17 mouse cellular contexts compared by ENCODE assay signal in the genomic region with DNA sequence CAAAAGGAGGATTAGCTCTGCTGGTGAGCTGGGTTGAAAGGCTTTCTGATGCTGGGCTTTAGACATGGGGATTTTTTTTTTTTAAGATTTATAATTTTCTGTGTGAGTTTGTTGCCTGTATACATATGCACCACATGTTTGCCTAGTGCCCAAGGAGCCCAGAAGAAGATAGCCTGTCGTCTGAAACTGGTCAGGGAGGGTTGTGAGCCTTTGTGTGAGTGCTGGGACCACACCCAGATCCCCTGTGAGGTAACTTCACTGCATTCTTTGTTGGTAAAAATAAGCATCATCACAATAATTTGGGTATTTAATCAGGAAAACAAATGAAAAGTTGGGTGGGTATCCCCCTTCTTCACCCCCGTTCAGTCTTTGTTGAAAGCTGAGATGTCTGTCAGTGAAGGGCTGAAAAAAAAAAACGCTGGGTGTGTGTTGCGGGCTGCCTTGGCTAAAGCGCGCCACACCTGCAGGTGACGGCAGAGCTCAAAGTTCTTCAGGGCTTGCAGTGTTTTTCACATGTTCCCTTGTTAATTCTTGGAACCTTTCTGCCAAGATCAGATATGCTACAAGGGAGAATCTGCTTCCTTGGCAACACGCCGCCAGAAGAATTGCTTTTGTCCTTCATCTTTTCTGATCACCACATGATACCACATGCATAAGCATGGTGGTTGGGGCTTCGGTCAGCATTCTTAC.
DNase-seq lines count a peak whose midpoint lies in the region; ATAC-seq lines count a peak whose summit lies in the region.
"Had no signal": no experiment of that assay in that cellular context is flagged by ENCODE, and none has a peak within 500 bp of the region (broad histone marks: within the 10 kb centered on the region; RNA-seq: fewer than 3 reads in every experiment).

No protein-coding gene starts in this region.

- H3K4me3 ChIP-seq in neural tube, embryonic 15.5 days (replicated peaks) = no peak overlapping the region
- no peak overlapping the region for H3K4me3 ChIP-seq in midbrain, embryonic 15.5 days
- H3K4me3 ChIP-seq: embryonic facial prominence, embryonic 13.5 days; forebrain, embryonic 12.5 days; heart, embryonic 15.5 days; liver, embryonic 15.5 days; neural tube, embryonic 12.5 days had no signal

- ATAC-seq in neural tube, embryonic 15.5 days (ENCODE audit: low FRiP score) = no peak
- ATAC-seq in midbrain, embryonic 15.5 days (replicated peaks) = no peak
- no peak for ATAC-seq in megakaryocyte, adult 5-6 weeks (ENCODE audit: poor library complexity, severe bottlenecking)

- DNase-seq in heart, adult 11 months = peak; percentile 46
- DNase-seq in heart, adult 8-10 months (ENCODE audit: low spot score) = no peak
- DNase-seq in neural tube, embryonic 10.5 days (ENCODE audit: extremely low spot score, low spot score) = no peak
- no peak for DNase-seq in frontal cortex, postnatal 36 days (ENCODE audit: low spot score in 2 of 2)
- no peak for DNase-seq in layer of hippocampus, adult 18-20 months (ENCODE audit: low spot score in 2 of 2)
- DNase-seq: adrenal gland, adult 2 months; gastrocnemius, postnatal 36 days; kidney, adult 8-10 months; lung, postnatal 4 days had no signal

- 60% methylated on average over 10 of the region's 10 CpGs for WGBS in neural tube, embryonic 15.5 days
- 45% methylated on average over 10 of the region's 10 CpGs for WGBS in midbrain, embryonic 15.5 days

- no peak overlapping the region for H3K4me2 ChIP-seq in neural tube, embryonic 15.5 days
- 0 out of 2 replicates have a peak overlapping the region, but pooled peaks have one; percentile 11 for H3K4me2 ChIP-seq in midbrain, embryonic 15.5 days
- H3K4me2 ChIP-seq: embryonic facial prominence, embryonic 13.5 days; forebrain, embryonic 12.5 days; heart, embryonic 15.5 days; liver, embryonic 15.5 days; neural tube, embryonic 12.5 days had no signal

- no peak overlapping the region for H3K9ac ChIP-seq in neural tube, embryonic 15.5 days (replicated peaks)
- H3K9ac ChIP-seq in midbrain, embryonic 15.5 days = no peak overlapping the region
- H3K9ac ChIP-seq: embryonic facial prominence, embryonic 13.5 days; forebrain, embryonic 12.5 days; heart, embryonic 15.5 days; liver, embryonic 15.5 days; neural tube, embryonic 12.5 days had no signal

- H3K9me3 ChIP-seq in neural tube, embryonic 15.5 days (replicated peaks) = no peaks in the 10 kb centered on the region
- H3K9me3 ChIP-seq in midbrain, embryonic 15.5 days = no peaks in the 10 kb centered on the region
- H3K9me3 ChIP-seq: embryonic facial prominence, embryonic 13.5 days; forebrain, embryonic 12.5 days; heart, embryonic 15.5 days; liver, embryonic 15.5 days; neural tube, embryonic 12.5 days had no signal

- H3K4me1 ChIP-seq in neural tube, embryonic 15.5 days = peaks cover 47% of the 10 kb centered on the region
- peaks cover 47% of the 10 kb centered on the region for H3K4me1 ChIP-seq in midbrain, embryonic 15.5 days
- H3K4me1 ChIP-seq: liver, embryonic 15.5 days had no signal

- H3K27ac ChIP-seq in neural tube, embryonic 15.5 days (replicated peaks) = peak overlapping the region; percentile 37; the same call in 1 of the 2 replicates
- H3K27ac ChIP-seq in midbrain, embryonic 15.5 days = peak overlapping the region; percentile 49
- H3K27ac ChIP-seq: embryonic facial prominence, embryonic 13.5 days; forebrain, embryonic 12.5 days; heart, embryonic 15.5 days; liver, embryonic 15.5 days; neural tube, embryonic 12.5 days had no signal

- H3K36me3 ChIP-seq in neural tube, embryonic 15.5 days = no peaks in the 10 kb centered on the region
- no peaks in the 10 kb centered on the region for H3K36me3 ChIP-seq in midbrain, embryonic 15.5 days (replicated peaks)
- H3K36me3 ChIP-seq: forebrain, embryonic 12.5 days; heart, embryonic 15.5 days; liver, embryonic 15.5 days; neural tube, embryonic 12.5 days had no signal

- no peaks in the 10 kb centered on the region for H3K27me3 ChIP-seq in neural tube, embryonic 15.5 days (replicated peaks)
- H3K27me3 ChIP-seq in midbrain, embryonic 15.5 days (replicated peaks) = no peaks in the 10 kb centered on the region
- H3K27me3 ChIP-seq: embryonic facial prominence, embryonic 13.5 days; forebrain, embryonic 12.5 days; heart, embryonic 15.5 days; liver, embryonic 15.5 days; neural tube, embryonic 12.5 days had no signal
